Mouse (Mus musculus): ENCODE results near the gene Ocm.

DNA sequence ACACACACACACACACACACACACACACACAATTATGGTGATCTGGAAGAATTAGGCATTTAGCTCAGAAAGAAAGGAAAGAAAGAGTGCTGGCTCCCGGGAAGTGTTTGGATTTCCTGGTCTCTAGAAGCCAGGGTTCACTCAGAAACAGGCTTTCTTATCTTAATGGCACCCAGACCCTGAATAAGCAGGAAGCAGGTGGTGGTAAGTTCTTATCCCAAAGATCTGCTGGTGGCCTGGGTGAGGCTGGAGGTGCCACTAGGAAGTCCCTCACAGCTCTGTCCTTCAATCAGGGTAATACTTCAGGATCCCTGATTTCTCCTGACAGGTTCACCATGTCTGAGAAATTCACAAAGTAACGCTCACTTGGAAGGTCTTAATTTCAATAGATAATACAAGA lies 44.1 kb downstream of the Ocm start:
- TF ChIP-seq CTCF (IDR thresholded peaks at IDR 0.05), result no peak
- TF ChIP-seq EP300 (IDR thresholded peaks at IDR 0.05), result no peak

Data from lung, postnatal 0 days (tissue).